Mouse (Mus musculus) spleen, adult 12 weeks (tissue): Measurements from ENCODE around the gene Nr2f6.

Experiments
- DNase-seq: peaks from one replicate; pipeline ENCODE4 v3.0.0; 2022; ENCODE audit warnings: low spot score

Gene Nr2f6

GRCm38 (mm10) chr8:71381421-71381970, at the start of gene Nr2f6:
Nr2f6 (minus strand) TSS chr8:71381960.
- DNase-seq: no peak

- no peak for DNase-seq
Observed at GRCm38 (mm10) chr8:71422121-71422520, 40.4 kb upstream of the Nr2f6 start.

- no peak for DNase-seq
Observed at GRCm38 (mm10) chr8:71411535-71412273, 29.9 kb upstream of the Nr2f6 start.

GRCm38 (mm10) chr8:71408231-71408630, 26.5 kb upstream of the Nr2f6 start:
- DNase-seq: no peak

- no peak for DNase-seq
Observed at GRCm38 (mm10) chr8:71407441-71407840, 25.7 kb upstream of the Nr2f6 start.

GRCm38 (mm10) chr8:71406099-71407015, 24.6 kb upstream of the Nr2f6 start:
- DNase-seq: peak; percentile 68

- DNase-seq: peak; percentile 97
Observed at GRCm38 (mm10) chr8:71405401-71406098, 23.8 kb upstream of the Nr2f6 start, which contains the start of gene Ankle1. Ankle1 (plus strand) TSS chr8:71406010.

GRCm38 (mm10) chr8:71404951-71405351, 23.2 kb upstream of the Nr2f6 start:
- DNase-seq: no peak

GRCm38 (mm10) chr8:71404011-71404410, 22.3 kb upstream of the Nr2f6 start:
- DNase-seq: no peak

GRCm38 (mm10) chr8:71403107-71403885, 21.5 kb upstream of the Nr2f6 start:
- no peak for DNase-seq

GRCm38 (mm10) chr8:71402446-71402964, 20.7 kb upstream of the Nr2f6 start:
- DNase-seq: no peak

- DNase-seq: no peak
Observed at GRCm38 (mm10) chr8:71401454-71401853, 19.7 kb upstream of the Nr2f6 start.

- DNase-seq: no peak
Observed at GRCm38 (mm10) chr8:71400826-71401225, 19.1 kb upstream of the Nr2f6 start.

GRCm38 (mm10) chr8:71397701-71398100, 15.9 kb upstream of the Nr2f6 start:
- no peak for DNase-seq

- DNase-seq: peak; percentile 81
Observed at GRCm38 (mm10) chr8:71396639-71397305, 15.0 kb upstream of the Nr2f6 start, which contains the start of gene Babam1. Babam1 (plus strand) TSS chr8:71396861.

- no peak for DNase-seq
Observed at GRCm38 (mm10) chr8:71395629-71396028, 13.9 kb upstream of the Nr2f6 start, which contains the start of gene Ushbp1. Ushbp1 (minus strand) TSS chr8:71395802.

- DNase-seq: no peak
Observed at GRCm38 (mm10) chr8:71395071-71395470, 13.3 kb upstream of the Nr2f6 start.

- no peak for DNase-seq
Observed at GRCm38 (mm10) chr8:71394481-71394880, 12.7 kb upstream of the Nr2f6 start.

GRCm38 (mm10) chr8:71392871-71393270, 11.1 kb upstream of the Nr2f6 start:
- DNase-seq: no peak

GRCm38 (mm10) chr8:71392391-71392790, 10.6 kb upstream of the Nr2f6 start:
- DNase-seq: no peak
